Mouse (Mus musculus) MEL (cell line): ENCODE measurements around the gene Tnrc18.

Experiments
- BHLHE40 ChIP-seq: IDR thresholded peaks from 2 replicates; pipeline ENCODE4 v1.6.1; 2012; ENCODE audit warnings: low read depth, mild to moderate bottlenecking, inconsistent platforms, low read length, improper control_type of control experiment, borderline replicate concordance
- CTCF ChIP-seq, 3 experiments: IDR thresholded peaks in 2 of 3; conservative IDR thresholded peaks in 1 of 3; 2 replicates each; pipeline ENCODE4 v1.5.1; 2011 to 2012; ENCODE audit warnings: low read length in 3 of 3, low read depth in 2 of 3, mild to moderate bottlenecking in 2 of 3, improper control_type of control experiment in 1 of 3, inconsistent platforms in 1 of 3, mixed read lengths in 1 of 3, moderate library complexity in 1 of 3; ENCODE audit not compliant: control insufficient read depth in 1 of 3, insufficient read depth in 1 of 3, poor library complexity in 1 of 3, severe bottlenecking in 1 of 3
- ETS1 ChIP-seq: IDR thresholded peaks from 2 replicates; pipeline ENCODE4 v1.6.1; 2012; ENCODE audit warnings: low read depth, mild to moderate bottlenecking, inconsistent platforms, low read length, improper control_type of control experiment, moderate library complexity
- GATA1 ChIP-seq: IDR thresholded peaks from 2 replicates; pipeline ENCODE4 v1.6.1; 2011; ENCODE audit warnings: low read depth, low read length, improper control_type of control experiment
- JUND ChIP-seq: IDR thresholded peaks from 2 replicates; pipeline ENCODE4 v1.6.1; 2011; ENCODE audit warnings: low read depth, mild to moderate bottlenecking, improper control_type of control experiment, low read length
- MAFK ChIP-seq: IDR thresholded peaks from 2 replicates; pipeline ENCODE4 v1.6.1; 2011; ENCODE audit warnings: low read depth, mild to moderate bottlenecking, low read length, improper control_type of control experiment, borderline replicate concordance
- MAX ChIP-seq: IDR thresholded peaks from 2 replicates; pipeline ENCODE4 v1.6.1; 2011; ENCODE audit warnings: low read length, improper control_type of control experiment
- MAZ ChIP-seq: IDR thresholded peaks from 2 replicates; pipeline ENCODE4 v1.6.1; 2012; ENCODE audit warnings: low read depth, mild to moderate bottlenecking, inconsistent platforms, low read length, improper control_type of control experiment
- MEF2A ChIP-seq: IDR thresholded peaks from 2 replicates; pipeline ENCODE4 v1.6.1; 2014; ENCODE audit warnings: low read depth, mild to moderate bottlenecking, inconsistent platforms, low read length, improper control_type of control experiment; ENCODE audit not compliant: poor library complexity, insufficient replicate concordance, severe bottlenecking; ENCODE audit errors: extremely low read depth
- MXI1 ChIP-seq: IDR thresholded peaks from 2 replicates; pipeline ENCODE4 v1.6.1; 2011; ENCODE audit warnings: mild to moderate bottlenecking, low read depth, low read length, improper control_type of control experiment
- POLR2A ChIP-seq, 2 experiments: IDR thresholded peaks; 2 replicates each; pipeline ENCODE4 v1.6.1; 2011 to 2012; ENCODE audit warnings: low read length in 2 of 2, mild to moderate bottlenecking in 2 of 2, control low read depth in 1 of 2, improper control_type of control experiment in 1 of 2, low read depth in 1 of 2, moderate library complexity in 1 of 2; ENCODE audit not compliant: control insufficient read depth in 1 of 2, insufficient read depth in 1 of 2, poor library complexity in 1 of 2
- ZMIZ1 ChIP-seq: IDR thresholded peaks from 2 replicates; pipeline ENCODE4 v1.6.1; 2012; ENCODE audit warnings: low read depth, mild to moderate bottlenecking, inconsistent platforms, low read length, improper control_type of control experiment, moderate library complexity
- ZNF384 ChIP-seq: IDR thresholded peaks from 2 replicates; pipeline ENCODE4 v1.6.1; 2012; ENCODE audit warnings: low read depth, mild to moderate bottlenecking, inconsistent platforms, low read length, improper control_type of control experiment

GRCm38 (mm10) chr5:142794582-142794981 lies 22.9 kb downstream of the Tnrc18 start:
- TF ChIP-seq MAZ (no peak), POLR2A (IDR thresholded peaks at IDR 0.05; ENCODE audit: control insufficient read depth in 1 of 2, insufficient read depth in 1 of 2, low read depth in 1 of 2, low read length in 2 of 2, poor library complexity in 1 of 2) (no peak), GATA1 (no peak), ZMIZ1 (no peak), CTCF (IDR thresholded peaks at IDR 0.05 in 2 of 3, conservative IDR thresholded peaks at IDR 0.05 in 1 of 3; ENCODE audit: control insufficient read depth in 1 of 3, insufficient read depth in 1 of 3, low read depth in 2 of 3, low read length in 3 of 3, poor library complexity in 1 of 3, severe bottlenecking in 1 of 3) (no peak), MXI1 (no peak), ETS1 (no peak), BHLHE40 (no peak), ZNF384 (no peak), MEF2A (no peak), MAFK (no peak), MAX (no peak), JUND (no peak)
